Mouse (Mus musculus): ENCODE measurements around the gene Aim2. TPM values are rescaled to one million over a fixed set of nuclear protein-coding genes. Genes with fewer than 3 reads are reported as not detected.
A peak's percentile ranks its signal among the peaks of the same experiment; 100 is the strongest.
"Not testable (repeated sequence)": the region's sequence is repeated elsewhere in the genome, so short reads cannot be mapped to it uniquely, and the experiment has no call there.

The Aim2 gene
- polyA plus RNA-seq (2015; fragmentation: Nextera tagmentation; extraction: Ambion mirVana) = 1.5 TPM in 2 replicates

GRCm38 (mm10) chr1:173350372-173350957, at the start of gene Aim2:
Gene Aim2 (plus strand): TSS chr1:173350879.
- Histone ChIP-seq H3K4me2 (peak within 1 kb of the TSS; percentile 36), H3K9ac (no peak within 1 kb of the TSS)

GRCm38 (mm10) chr1:173302795-173303194, 47.9 kb upstream of the Aim2 start:
- not testable (repeated sequence) for H3K4me3 ChIP-seq; H3K9me3 ChIP-seq; H3K27me3 ChIP-seq (replicated peaks); H3K4me1 ChIP-seq; H3K27ac ChIP-seq; H3K4me2 ChIP-seq; H3K36me3 ChIP-seq (replicated peaks); H3K9ac ChIP-seq; ATAC-seq (replicated peaks)
- WGBS = 44% methylated on average over 3 of the region's 3 CpGs

More at GRCm38 (mm10) chr1:173350372-173350957, at the start of gene Aim2:
- no peaks in the 10 kb centered on the region for H3K9me3 ChIP-seq
- WGBS = 10% methylated on average over 10 of the region's 10 CpGs
- no peaks in the 10 kb centered on the region for H3K27me3 ChIP-seq (replicated peaks)
- no peak within 1 kb of the TSS for H3K27ac ChIP-seq
- peaks cover 12% of the 10 kb centered on the region for H3K4me1 ChIP-seq
- peak; percentile 63 for ATAC-seq (replicated peaks)
- H3K4me3 ChIP-seq = 0 out of 2 replicates have a peak within 1 kb of the TSS, but pooled peaks have one; percentile 9
- H3K36me3 ChIP-seq (replicated peaks) = peaks cover 8% of the 10 kb centered on the region; the same call in 1 of the 2 replicates

GRCm38 (mm10) chr1:173313535-173314050, 37.1 kb upstream of the Aim2 start:
- WGBS = 85% methylated on average over 7 of the region's 7 CpGs
- H3K27me3 ChIP-seq (replicated peaks) = not testable (repeated sequence)

GRCm38 (mm10) chr1:173315725-173316124, 35.0 kb upstream of the Aim2 start:
- Histone ChIP-seq H3K4me1 (no peaks in the 10 kb centered on the region), H3K9ac (no peak overlapping the region), H3K9me3 (no peaks in the 10 kb centered on the region), H3K36me3 (replicated peaks) (no peaks in the 10 kb centered on the region), H3K4me2 (no peak overlapping the region), H3K27ac (no peak overlapping the region), H3K27me3 (replicated peaks) (no peaks in the 10 kb centered on the region), H3K4me3 (no peak overlapping the region)
- WGBS = 86% methylated on average over 3 of the region's 3 CpGs
- ATAC-seq (replicated peaks) = no peak

More at GRCm38 (mm10) chr1:173313535-173314050, 37.1 kb upstream of the Aim2 start:
- not testable (repeated sequence) for H3K4me2 ChIP-seq; H3K36me3 ChIP-seq (replicated peaks); H3K27ac ChIP-seq; H3K4me3 ChIP-seq; H3K9me3 ChIP-seq; H3K9ac ChIP-seq; ATAC-seq (replicated peaks); H3K4me1 ChIP-seq

GRCm38 (mm10) chr1:173317925-173318477, 32.7 kb upstream of the Aim2 start:
- 90% methylated on average over 2 of the region's 2 CpGs for WGBS
- Histone ChIP-seq H3K9me3 (no peaks in the 10 kb centered on the region), H3K4me3 (no peak overlapping the region), H3K27me3 (replicated peaks) (no peaks in the 10 kb centered on the region), H3K27ac (no peak overlapping the region), H3K9ac (no peak overlapping the region), H3K4me1 (no peaks in the 10 kb centered on the region), H3K36me3 (replicated peaks) (no peaks in the 10 kb centered on the region), H3K4me2 (no peak overlapping the region)
- no peak for ATAC-seq (replicated peaks)

GRCm38 (mm10) chr1:173321593-173322248, 29.0 kb upstream of the Aim2 start:
- Histone ChIP-seq H3K4me3 (no peak overlapping the region), H3K9me3 (no peaks in the 10 kb centered on the region), H3K4me2 (no peak overlapping the region), H3K4me1 (no peaks in the 10 kb centered on the region), H3K27me3 (replicated peaks) (no peaks in the 10 kb centered on the region), H3K36me3 (replicated peaks) (no peaks in the 10 kb centered on the region), H3K9ac (no peak overlapping the region), H3K27ac (no peak overlapping the region)
- WGBS = 55% methylated on average over 8 of the region's 8 CpGs
- no peak; the same call in 1 of the 2 replicates for ATAC-seq (replicated peaks)

GRCm38 (mm10) chr1:173322249-173322627, 28.4 kb upstream of the Aim2 start:
- Histone ChIP-seq H3K27ac (no peak overlapping the region), H3K9me3 (no peaks in the 10 kb centered on the region), H3K27me3 (replicated peaks) (no peaks in the 10 kb centered on the region), H3K9ac (no peak overlapping the region), H3K36me3 (replicated peaks) (no peaks in the 10 kb centered on the region), H3K4me2 (no peak overlapping the region), H3K4me3 (no peak overlapping the region), H3K4me1 (no peaks in the 10 kb centered on the region)
- ATAC-seq (replicated peaks) = no peak; the same call in 1 of the 2 replicates
- WGBS = 64% methylated on average over 6 of the region's 6 CpGs

GRCm38 (mm10) chr1:173323839-173324585, 26.7 kb upstream of the Aim2 start:
- Histone ChIP-seq H3K27ac (no peak overlapping the region), H3K4me2 (no peak overlapping the region), H3K27me3 (replicated peaks) (no peaks in the 10 kb centered on the region), H3K4me3 (no peak overlapping the region), H3K36me3 (replicated peaks) (no peaks in the 10 kb centered on the region), H3K9ac (no peak overlapping the region), H3K9me3 (no peaks in the 10 kb centered on the region), H3K4me1 (peaks cover 4% of the 10 kb centered on the region; the same call in 1 of the 2 replicates)
- 23% methylated on average over 5 of the region's 5 CpGs for WGBS
- no peak for ATAC-seq (replicated peaks)

GRCm38 (mm10) chr1:173324961-173325360, 25.7 kb upstream of the Aim2 start:
- no peak overlapping the region for H3K4me3 ChIP-seq
- ATAC-seq (replicated peaks) = no peak
- H3K9me3 ChIP-seq = no peaks in the 10 kb centered on the region
- no peaks in the 10 kb centered on the region for H3K36me3 ChIP-seq (replicated peaks)
- H3K9ac ChIP-seq = no peak overlapping the region
- H3K27me3 ChIP-seq (replicated peaks) = no peaks in the 10 kb centered on the region
- 63% methylated on average over 4 of the region's 4 CpGs for WGBS
- no peak overlapping the region for H3K4me2 ChIP-seq
- no peak overlapping the region for H3K27ac ChIP-seq
- H3K4me1 ChIP-seq = peaks cover 11% of the 10 kb centered on the region

GRCm38 (mm10) chr1:173325395-173325794, 25.3 kb upstream of the Aim2 start:
- WGBS = 94% methylated on average over 1 of the region's 1 CpGs
- H3K9ac ChIP-seq = no peak overlapping the region
- H3K4me2 ChIP-seq = no peak overlapping the region
- no peaks in the 10 kb centered on the region for H3K27me3 ChIP-seq (replicated peaks)
- H3K4me3 ChIP-seq = no peak overlapping the region
- no peak for ATAC-seq (replicated peaks)
- H3K4me1 ChIP-seq = peaks cover 15% of the 10 kb centered on the region
- no peaks in the 10 kb centered on the region for H3K36me3 ChIP-seq (replicated peaks)
- no peaks in the 10 kb centered on the region for H3K9me3 ChIP-seq
- H3K27ac ChIP-seq = no peak overlapping the region

GRCm38 (mm10) chr1:173326552-173326951, 24.1 kb upstream of the Aim2 start:
- no peaks in the 10 kb centered on the region for H3K9me3 ChIP-seq

GRCm38 (mm10) chr1:173328446-173328845, 22.2 kb upstream of the Aim2 start:
- ATAC-seq (replicated peaks) = no peak
- Histone ChIP-seq H3K27ac (no peak overlapping the region), H3K4me3 (no peak overlapping the region), H3K4me1 (peaks cover 17% of the 10 kb centered on the region), H3K4me2 (no peak overlapping the region), H3K9me3 (no peaks in the 10 kb centered on the region), H3K36me3 (replicated peaks) (no peaks in the 10 kb centered on the region), H3K27me3 (replicated peaks) (no peaks in the 10 kb centered on the region), H3K9ac (no peak overlapping the region)
- WGBS = 56% methylated on average over 8 of the region's 8 CpGs

More at GRCm38 (mm10) chr1:173326552-173326951, 24.1 kb upstream of the Aim2 start:
- Histone ChIP-seq H3K4me1 (peaks cover 17% of the 10 kb centered on the region), H3K4me3 (no peak overlapping the region), H3K9ac (no peak overlapping the region), H3K36me3 (replicated peaks) (no peaks in the 10 kb centered on the region), H3K27ac (no peak overlapping the region), H3K27me3 (replicated peaks) (no peaks in the 10 kb centered on the region), H3K4me2 (no peak overlapping the region)
- ATAC-seq (replicated peaks) = no peak
- WGBS = 63% methylated on average over 1 of the region's 1 CpGs

All from midbrain, embryonic 15.5 days (tissue).